Mouse (Mus musculus) megakaryocyte, embryonic 14.5 days (primary cell): ENCODE data around the gene Bnipl.

Experiments used
- FLI1 ChIP-seq: IDR thresholded peaks from 2 replicates; pipeline ENCODE4 v1.6.1; 2012; ENCODE audit warnings: low read length, inconsistent platforms, mixed read lengths
- GATA1 ChIP-seq: IDR thresholded peaks from 3 replicates; pipeline ENCODE4 v1.6.1; 2012; ENCODE audit warnings: mixed read lengths, low read length, inconsistent platforms, borderline replicate concordance

GRCm38 (mm10) chr3:95261975-95262374, 11.0 kb upstream of the Bnipl start:
- TF ChIP-seq FLI1 (no peak), GATA1 (no peak)
